Mouse (Mus musculus) embryonic facial prominence, embryonic 15.5 days (tissue): ENCODE data around the gene Ptges2. TPM values are rescaled to one million over a fixed set of nuclear protein-coding genes. Genes with fewer than 3 reads are reported as not detected.

ENCODE experiments used
- ATAC-seq: fragments of 200-750 bp; cut with Nextera tagmentation; 2 replicates; pipeline ENCODE4 v1.8.0; 2017; ENCODE audit warnings: low read depth, moderate TSS enrichment; ENCODE audit not compliant: insufficient number of reproducible peaks, low FRiP score, low TSS enrichment
- H3K27ac ChIP-seq: fragments of 300-500 bp; sonication (generic); replicated peaks from 2 replicates; pipeline ENCODE4 v1.5.1; 2015; ENCODE audit warnings: mild to moderate bottlenecking, inconsistent platforms
- H3K27me3 ChIP-seq: fragments of 300-500 bp; sonication (generic); 2 replicates; pipeline ENCODE4 v1.6.1; 2015; ENCODE audit warnings: inconsistent platforms
- H3K36me3 ChIP-seq: fragments of 300-500 bp; sonication (generic); 2 replicates; pipeline ENCODE4 v1.6.1; 2015; ENCODE audit warnings: mild to moderate bottlenecking, inconsistent platforms
- H3K4me1 ChIP-seq: fragments of 300-500 bp; sonication (generic); 2 replicates; pipeline ENCODE4 v1.6.1; 2015; ENCODE audit warnings: inconsistent platforms
- H3K4me2 ChIP-seq: fragments of 300-500 bp; sonication (generic); replicated peaks from 2 replicates; pipeline ENCODE4 v1.6.1; 2015; ENCODE audit warnings: mild to moderate bottlenecking, inconsistent platforms
- H3K4me3 ChIP-seq: fragments of 300-500 bp; sonication (generic); replicated peaks from 2 replicates; pipeline ENCODE4 v1.5.1; 2015; ENCODE audit warnings: mild to moderate bottlenecking, inconsistent platforms
- H3K9ac ChIP-seq: fragments of 300-500 bp; sonication (generic); 2 replicates; pipeline ENCODE4 v1.6.1; 2015; ENCODE audit warnings: inconsistent platforms
- H3K9me3 ChIP-seq: fragments of 300-500 bp; sonication (generic); replicated peaks from 2 replicates; pipeline ENCODE4 v1.6.1; 2016; ENCODE audit warnings: inconsistent platforms
- WGBS: fragments of 180-500 bp; shearing (Covaris S2); methylation state at CpG from one replicate; pipeline ENCODE4 v1.1.7; 2015; 5-methylcytosine and 5-hydroxymethylcytosine counted together
- polyA plus RNA-seq: library from polyadenylated mRNA; unstranded; fragments of >200 nt; fragmentation: Nextera tagmentation; extraction: Ambion mirVana; gene quantifications from 2 replicates; pipeline ENCODE4 v1.2.1, GENCODE M21; 2015

Ptges2 gene
- polyA plus RNA-seq = 28.3 and 29.8 TPM in 2 replicates

DNA sequence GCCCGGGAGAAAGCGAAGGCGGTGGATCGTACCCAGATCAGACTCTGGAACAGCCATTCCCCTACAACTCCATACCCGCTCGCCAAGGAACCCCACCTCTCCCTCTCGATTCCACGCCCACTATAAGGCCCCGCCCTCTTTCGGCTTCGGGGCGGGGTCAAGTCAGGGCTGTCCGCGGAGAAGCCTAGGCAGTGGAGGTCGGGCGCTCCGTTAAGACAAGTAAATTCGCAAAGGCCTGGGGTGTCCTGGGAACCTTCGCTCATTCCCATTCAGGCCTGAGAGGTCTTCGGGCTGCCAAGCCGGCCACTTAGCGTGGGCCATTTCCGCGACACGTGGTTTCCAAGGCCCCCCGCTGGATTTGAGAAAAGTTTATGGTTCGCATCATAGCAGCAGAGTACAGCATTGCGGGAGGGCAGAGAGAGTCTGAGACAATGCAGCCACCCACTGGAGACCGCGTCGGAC is at the start of gene Ptges2:
Gene Ptges2, plus strand, starts transcription at position 413 of the 462 bp plus-strand sequence.
- Histone ChIP-seq H3K27ac (peak within 1 kb of the TSS; percentile 94), H3K36me3 (peaks cover 9% of the 10 kb centered on the region), H3K4me2 (peak within 1 kb of the TSS; percentile 94), H3K4me3 (peak within 1 kb of the TSS; percentile 90), H3K4me1 (peaks cover 17% of the 10 kb centered on the region), H3K9ac (peak within 1 kb of the TSS; percentile 65), H3K9me3 (no peaks in the 10 kb centered on the region), H3K27me3 (no peaks in the 10 kb centered on the region)
- ATAC-seq = peak; percentile 92
- WGBS = under 1% methylated on average over 31 of the region's 31 CpGs

- ATAC-seq = no peak
- H3K4me2 ChIP-seq = no peak overlapping the region
- H3K4me1 ChIP-seq = peaks cover 61% of the 10 kb centered on the region
- no peak overlapping the region for H3K27ac ChIP-seq
- WGBS = 79% methylated on average over 6 of the region's 6 CpGs
- no peaks in the 10 kb centered on the region for H3K27me3 ChIP-seq
- H3K9me3 ChIP-seq = no peaks in the 10 kb centered on the region
- no peak overlapping the region for H3K9ac ChIP-seq
- no peak overlapping the region for H3K4me3 ChIP-seq
- H3K36me3 ChIP-seq = peaks cover 11% of the 10 kb centered on the region
These were observed 48.7 kb upstream of the Ptges2 start for GRCm38 (mm10) chr2:32347019-32347418.

GRCm38 (mm10) chr2:32348311-32348710 is 47.4 kb upstream of the Ptges2 start:
- 82% methylated on average over 11 of the region's 11 CpGs for WGBS

GRCm38 (mm10) chr2:32349625-32350255 is 46.0 kb upstream of the Ptges2 start:
- H3K4me3 ChIP-seq = no peak overlapping the region
- H3K9me3 ChIP-seq = no peaks in the 10 kb centered on the region
- H3K4me1 ChIP-seq = peaks cover 50% of the 10 kb centered on the region
- ATAC-seq = no peak
- no peak overlapping the region for H3K9ac ChIP-seq
- no peak overlapping the region for H3K27ac ChIP-seq
- H3K4me2 ChIP-seq = no peak overlapping the region
- no peaks in the 10 kb centered on the region for H3K27me3 ChIP-seq
- 43% methylated on average over 8 of the region's 8 CpGs for WGBS
- H3K36me3 ChIP-seq = peaks cover 4% of the 10 kb centered on the region; the same call in 1 of the 2 replicates

More at GRCm38 (mm10) chr2:32348311-32348710, 47.4 kb upstream of the Ptges2 start:
- peaks cover 11% of the 10 kb centered on the region for H3K36me3 ChIP-seq
- no peak overlapping the region for H3K4me2 ChIP-seq
- no peak overlapping the region for H3K4me3 ChIP-seq
- no peaks in the 10 kb centered on the region for H3K9me3 ChIP-seq
- peaks cover 58% of the 10 kb centered on the region for H3K4me1 ChIP-seq
- no peak for ATAC-seq
- H3K27ac ChIP-seq = no peak overlapping the region
- H3K9ac ChIP-seq = no peak overlapping the region
- H3K27me3 ChIP-seq = no peaks in the 10 kb centered on the region

DNA sequence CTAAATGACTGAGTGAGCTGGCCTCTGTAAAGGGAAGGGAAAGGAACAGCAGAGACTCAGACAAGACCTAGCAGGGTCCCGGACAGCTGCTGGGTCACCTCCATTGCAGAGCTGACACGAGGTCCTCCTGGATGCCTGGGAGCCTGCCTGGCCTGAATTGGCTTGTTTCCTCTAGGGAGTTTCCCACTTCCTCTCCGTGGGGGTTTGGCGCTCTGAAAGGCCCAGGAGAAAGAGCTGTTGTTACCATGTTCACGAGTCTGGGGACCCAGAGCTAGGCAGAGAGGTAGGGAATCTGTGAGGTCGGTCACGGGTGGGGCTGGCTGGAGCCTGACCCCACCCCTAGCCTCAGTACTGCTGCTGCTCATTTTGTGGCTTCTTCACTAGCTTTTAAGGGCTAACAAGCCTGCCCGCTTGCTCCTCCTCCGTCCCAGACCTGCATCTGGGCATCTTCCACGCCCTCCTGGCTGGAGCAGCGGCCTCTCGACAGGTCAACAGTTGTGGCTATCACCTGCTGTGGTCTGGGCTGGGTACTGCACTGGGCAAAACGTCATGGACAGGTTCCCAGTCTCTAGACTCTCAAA is 45.1 kb upstream of the Ptges2 start:
- WGBS = 47% methylated on average over 13 of the region's 13 CpGs
- H3K36me3 ChIP-seq = peaks cover 4% of the 10 kb centered on the region; the same call in 1 of the 2 replicates
- 0 out of 2 replicates have a peak overlapping the region, but pooled peaks have one; percentile 8 for H3K27ac ChIP-seq
- peak overlapping the region; percentile 84 for H3K4me2 ChIP-seq
- ATAC-seq = no peak
- no peaks in the 10 kb centered on the region for H3K27me3 ChIP-seq
- no peak overlapping the region for H3K4me3 ChIP-seq
- H3K4me1 ChIP-seq = peaks cover 47% of the 10 kb centered on the region
- H3K9me3 ChIP-seq = no peaks in the 10 kb centered on the region
- H3K9ac ChIP-seq = no peak overlapping the region

GRCm38 (mm10) chr2:32351471-32351961 is 44.2 kb upstream of the Ptges2 start:
- peaks cover 4% of the 10 kb centered on the region; the same call in 1 of the 2 replicates for H3K36me3 ChIP-seq
- H3K4me2 ChIP-seq = peak overlapping the region; percentile 84
- WGBS = 45% methylated on average over 9 of the region's 9 CpGs
- peaks cover 47% of the 10 kb centered on the region for H3K4me1 ChIP-seq
- ATAC-seq = no peak
- no peaks in the 10 kb centered on the region for H3K9me3 ChIP-seq
- H3K4me3 ChIP-seq = peak overlapping the region; percentile 80
- 0 out of 2 replicates have a peak overlapping the region, but pooled peaks have one; percentile 80 for H3K9ac ChIP-seq
- H3K27me3 ChIP-seq = no peaks in the 10 kb centered on the region
- peak overlapping the region; percentile 90 for H3K27ac ChIP-seq

DNA sequence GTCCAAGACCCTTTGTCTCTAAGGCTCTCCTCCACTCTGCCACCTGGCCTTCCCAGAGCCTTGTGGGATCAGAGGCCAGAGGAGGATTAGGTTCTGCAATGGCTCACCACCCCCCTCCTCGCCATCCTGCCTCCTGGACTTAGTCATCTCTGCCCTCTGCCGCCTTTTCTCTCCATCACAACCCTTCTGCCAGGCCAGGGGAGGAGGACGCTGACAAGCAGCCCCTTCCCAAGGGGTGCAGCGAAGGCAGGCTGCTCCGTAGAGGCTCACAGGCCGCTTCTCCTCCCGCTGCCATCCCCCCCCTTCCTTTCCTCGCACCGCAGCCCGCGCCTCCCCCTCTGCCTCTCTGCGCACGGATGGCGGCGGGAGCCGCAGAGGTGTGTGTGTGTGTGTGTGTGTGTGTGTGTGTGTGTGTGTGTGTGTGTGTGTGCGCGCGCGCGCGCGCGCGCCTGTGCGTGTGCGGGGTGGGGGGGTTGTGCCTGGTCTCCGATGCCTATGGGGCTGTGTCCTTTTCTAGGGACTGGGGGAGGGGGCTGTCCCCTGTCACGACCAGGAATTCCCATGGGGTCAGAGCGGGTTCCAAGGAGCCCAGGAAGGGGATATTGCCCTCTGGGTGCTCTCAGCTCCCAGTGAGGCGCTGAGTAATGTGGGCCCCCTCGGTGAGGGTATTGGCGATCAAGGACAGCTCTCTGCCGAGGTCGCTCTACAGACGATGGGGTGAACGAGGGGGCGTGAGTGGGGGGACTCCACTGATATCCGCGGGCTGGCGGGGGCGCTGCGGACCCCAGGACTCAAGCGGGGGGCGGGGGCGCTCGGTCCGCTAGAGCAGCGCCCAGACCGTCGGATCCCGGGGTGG is 43.3 kb upstream of the Ptges2 start, which contains the start of gene Ciz1:
Gene Ciz1, plus strand, starts transcription at position 177 of the 856 bp plus-strand sequence.
- ATAC-seq = peak; percentile 36
- peak within 1 kb of the TSS; percentile 80 for H3K4me3 ChIP-seq
- H3K4me1 ChIP-seq = peaks cover 47% of the 10 kb centered on the region
- peak within 1 kb of the TSS; percentile 80 for H3K9ac ChIP-seq
- peak within 1 kb of the TSS; percentile 90 for H3K27ac ChIP-seq
- no peaks in the 10 kb centered on the region for H3K9me3 ChIP-seq
- no peaks in the 10 kb centered on the region for H3K27me3 ChIP-seq
- 0 out of 2 replicates have a peak, but pooled peaks cover 4% of the 10 kb centered on the region for H3K36me3 ChIP-seq
- under 1% methylated on average over 41 of the region's 52 CpGs for WGBS
- peak within 1 kb of the TSS; percentile 84 for H3K4me2 ChIP-seq

DNA sequence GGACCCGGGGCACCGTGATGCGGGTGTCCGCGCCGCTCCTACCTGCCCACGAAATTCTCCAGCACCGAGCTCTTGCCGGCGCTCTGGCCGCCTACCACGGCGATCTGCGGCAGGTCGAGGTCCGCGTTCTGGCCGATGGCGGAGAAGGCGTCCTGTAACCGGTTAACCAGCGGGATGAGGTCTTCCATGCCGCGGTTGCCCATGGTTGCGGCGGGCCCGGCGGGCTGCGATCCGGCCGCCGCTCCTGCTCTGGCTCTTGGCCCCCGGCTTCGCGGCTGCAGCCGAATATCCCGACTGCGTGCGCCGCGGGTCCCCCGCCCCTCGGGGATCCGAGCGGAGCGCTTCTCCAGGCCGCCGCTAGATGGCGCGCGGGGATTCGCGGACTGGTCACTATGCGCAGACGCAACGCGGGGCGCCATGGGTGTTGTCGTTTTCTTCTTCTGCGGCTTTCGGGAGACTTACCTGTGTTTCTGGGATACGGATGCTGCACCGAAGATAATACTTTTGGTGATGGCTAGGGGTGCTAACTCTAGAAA is 42.6 kb upstream of the Ptges2 start, which contains the start of gene Dnm1:
Gene Dnm1, minus strand, starts transcription at position 332 of the 536 bp plus-strand sequence.
- H3K4me3 ChIP-seq = peak within 1 kb of the TSS; percentile 80
- peaks cover 47% of the 10 kb centered on the region for H3K4me1 ChIP-seq
- H3K9ac ChIP-seq = peak within 1 kb of the TSS; percentile 80
- H3K27me3 ChIP-seq = no peaks in the 10 kb centered on the region
- peak within 1 kb of the TSS; percentile 90 for H3K27ac ChIP-seq
- under 1% methylated on average over 63 of the region's 63 CpGs for WGBS
- ATAC-seq = peak; percentile 73
- H3K4me2 ChIP-seq = peak within 1 kb of the TSS; percentile 84
- H3K36me3 ChIP-seq = 0 out of 2 replicates have a peak, but pooled peaks cover 4% of the 10 kb centered on the region
- no peaks in the 10 kb centered on the region for H3K9me3 ChIP-seq

DNA sequence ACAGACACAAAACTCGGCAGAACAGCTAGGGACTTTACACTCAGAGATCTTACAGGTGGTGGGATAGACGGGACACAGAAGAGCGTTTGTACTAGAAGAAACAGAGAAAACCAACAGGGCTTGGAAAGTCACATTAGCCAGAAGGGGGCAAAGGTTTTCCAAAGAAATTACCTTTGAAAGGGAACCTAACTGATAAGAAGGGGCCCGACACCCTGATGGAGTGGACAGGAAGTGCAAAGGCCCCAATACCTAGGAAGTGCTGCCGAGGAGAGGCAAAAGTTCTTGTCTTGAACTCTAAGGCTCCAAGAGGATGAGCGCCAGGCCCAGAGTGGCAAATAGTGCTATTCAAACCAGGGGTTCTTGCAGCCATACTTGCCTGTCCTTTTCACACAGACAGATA is 41.9 kb upstream of the Ptges2 start:
- no peak for ATAC-seq
- no peaks in the 10 kb centered on the region for H3K9me3 ChIP-seq
- H3K4me1 ChIP-seq = peaks cover 44% of the 10 kb centered on the region
- no peak overlapping the region for H3K4me3 ChIP-seq
- H3K27me3 ChIP-seq = no peaks in the 10 kb centered on the region
- H3K9ac ChIP-seq = no peak overlapping the region
- H3K27ac ChIP-seq = no peak overlapping the region
- WGBS = 72% methylated on average over 6 of the region's 6 CpGs
- no peak overlapping the region for H3K4me2 ChIP-seq
- H3K36me3 ChIP-seq = no peaks in the 10 kb centered on the region

GRCm38 (mm10) chr2:32354336-32354895 is 41.3 kb upstream of the Ptges2 start:
- 90% methylated on average over 3 of the region's 3 CpGs for WGBS
- no peaks in the 10 kb centered on the region for H3K36me3 ChIP-seq
- no peaks in the 10 kb centered on the region for H3K9me3 ChIP-seq
- ATAC-seq = no peak
- H3K27me3 ChIP-seq = no peaks in the 10 kb centered on the region
- H3K9ac ChIP-seq = no peak overlapping the region
- H3K4me2 ChIP-seq = no peak overlapping the region
- H3K27ac ChIP-seq = no peak overlapping the region
- H3K4me1 ChIP-seq = peaks cover 39% of the 10 kb centered on the region
- no peak overlapping the region for H3K4me3 ChIP-seq
